Comparison of ENCODE assay signal across 21 mouse cellular contexts in the genomic region with DNA sequence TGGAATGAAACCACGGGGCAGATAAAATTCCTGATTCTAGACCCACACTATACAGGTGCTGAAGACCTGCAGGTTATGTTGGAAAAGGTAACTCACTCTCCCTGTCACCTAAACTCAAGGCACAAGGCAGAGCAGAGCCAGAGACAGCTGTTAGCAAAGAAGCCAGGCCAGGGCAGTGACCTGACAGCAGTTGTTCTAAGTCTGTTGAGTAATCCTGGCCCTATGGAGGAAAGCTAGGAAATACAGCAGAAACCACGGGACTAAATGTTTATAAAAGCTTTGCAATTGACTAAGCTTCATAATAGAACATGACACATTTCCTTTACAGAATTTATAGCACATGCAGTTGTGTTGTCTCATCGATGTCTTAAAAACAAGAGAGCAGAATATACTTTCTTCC. TPM values are rescaled to one million over a fixed set of nuclear protein-coding genes. Genes with fewer than 3 reads are reported as not detected.
"Had no signal": no experiment of that assay in that cellular context is flagged by ENCODE, and none has a peak within 500 bp of the region (broad histone marks: within the 10 kb centered on the region; RNA-seq: fewer than 3 reads in every experiment).

No protein-coding gene starts in this region.

- DNase-seq: kidney, adult 11 months; kidney, adult 8-10 months; kidney, postnatal 10 days; kidney, postnatal 36 days; layer of hippocampus, postnatal 36 days; lung, adult 18-20 months; lung, postnatal 14 days; retina, postnatal 1 day; right cerebral cortex, postnatal 25 days; spleen, adult 18-20 months; thymus, postnatal 25 days had no signal

- H3K9me3 ChIP-seq: kidney, embryonic 15.5 days; liver, embryonic 12.5 days; liver, embryonic 15.5 days; lung, embryonic 15.5 days; midbrain, embryonic 12.5 days; midbrain, embryonic 15.5 days; neural tube, embryonic 13.5 days; stomach, embryonic 15.5 days had no signal

- ATAC-seq: liver, embryonic 12.5 days; midbrain, embryonic 15.5 days had no signal

- H3K4me2 ChIP-seq: kidney, embryonic 15.5 days; liver, embryonic 12.5 days; liver, embryonic 15.5 days; lung, embryonic 15.5 days; midbrain, embryonic 12.5 days; midbrain, embryonic 15.5 days; neural tube, embryonic 13.5 days; stomach, embryonic 15.5 days had no signal

- H3K27ac ChIP-seq: kidney, embryonic 15.5 days; left cerebral cortex, adult 2 months; liver, embryonic 12.5 days; liver, embryonic 15.5 days; lung, embryonic 15.5 days; midbrain, embryonic 12.5 days; midbrain, embryonic 15.5 days; neural tube, embryonic 13.5 days; stomach, embryonic 15.5 days had no signal

- H3K27me3 ChIP-seq: kidney, embryonic 15.5 days; liver, embryonic 12.5 days; liver, embryonic 15.5 days; lung, embryonic 15.5 days; midbrain, embryonic 12.5 days; midbrain, embryonic 15.5 days; neural tube, embryonic 13.5 days; stomach, embryonic 15.5 days had no signal

- H3K4me3 ChIP-seq: kidney, embryonic 15.5 days; left cerebral cortex, adult 2 months; liver, embryonic 12.5 days; liver, embryonic 15.5 days; lung, embryonic 15.5 days; midbrain, embryonic 12.5 days; midbrain, embryonic 15.5 days; myocyte; neural tube, embryonic 13.5 days; stomach, embryonic 15.5 days had no signal

- H3K9ac ChIP-seq: kidney, embryonic 15.5 days; liver, embryonic 12.5 days; liver, embryonic 15.5 days; lung, embryonic 15.5 days; midbrain, embryonic 12.5 days; midbrain, embryonic 15.5 days; neural tube, embryonic 13.5 days; stomach, embryonic 15.5 days had no signal

RNA-seq across cellular contexts. Expression of a gene that starts 3.5 kb away (rescaled TPM):
- polyA plus RNA-seq: liver, embryonic 12.5 days had no signal
